Mouse (Mus musculus) cerebellum, postnatal 10 days (tissue): Measurements from ENCODE around the gene Teddm1b.

ENCODE experiments used
- DNase-seq, 2 experiments: peaks; one replicate each; pipeline ENCODE4 v3.0.0; 2021; ENCODE audit warnings: mixed read lengths in 2 of 2

Teddm1b gene

DNA sequence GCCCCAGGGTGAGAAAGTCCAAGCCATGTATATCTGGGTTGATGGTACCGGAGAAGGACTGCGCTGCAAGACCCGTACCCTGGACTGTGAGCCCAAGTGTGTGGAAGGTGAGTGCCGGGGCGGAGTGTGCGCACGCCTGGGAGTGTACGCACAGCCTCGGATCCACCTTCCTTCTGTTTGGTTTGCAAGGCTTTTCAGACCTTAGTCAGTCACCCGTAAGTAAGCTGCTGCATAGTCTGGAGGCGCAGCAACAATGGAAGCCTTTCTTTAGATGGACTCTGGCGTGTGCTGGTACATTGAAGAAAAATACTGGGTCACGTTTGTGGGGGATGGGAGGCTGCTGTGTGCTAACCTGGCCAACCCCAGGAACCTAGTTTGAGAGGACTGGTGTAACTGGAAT is 28.9 kb downstream of the Teddm1b start:
- peak in 1 of 2 experiments; percentile 12 for DNase-seq

DNA sequence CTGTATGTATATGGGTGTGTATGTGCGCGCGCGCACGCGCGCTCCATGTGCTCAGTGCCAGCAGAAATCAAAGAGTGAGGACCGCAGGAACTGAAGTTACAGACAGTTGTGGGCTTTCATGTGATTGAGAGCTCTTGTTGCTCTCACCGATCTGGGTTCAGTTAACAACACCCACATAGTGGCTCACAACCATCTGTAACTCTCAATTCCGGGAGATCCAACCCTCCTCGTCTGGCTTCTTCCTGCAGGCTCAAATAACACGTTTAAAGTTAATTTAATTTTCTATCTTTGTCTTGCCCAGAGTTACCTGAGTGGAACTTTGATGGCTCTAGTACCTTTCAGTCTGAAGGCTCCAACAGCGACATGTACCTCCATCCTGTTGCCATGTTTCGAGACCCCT is 30.1 kb downstream of the Teddm1b start:
- DNase-seq: no peak

DNA sequence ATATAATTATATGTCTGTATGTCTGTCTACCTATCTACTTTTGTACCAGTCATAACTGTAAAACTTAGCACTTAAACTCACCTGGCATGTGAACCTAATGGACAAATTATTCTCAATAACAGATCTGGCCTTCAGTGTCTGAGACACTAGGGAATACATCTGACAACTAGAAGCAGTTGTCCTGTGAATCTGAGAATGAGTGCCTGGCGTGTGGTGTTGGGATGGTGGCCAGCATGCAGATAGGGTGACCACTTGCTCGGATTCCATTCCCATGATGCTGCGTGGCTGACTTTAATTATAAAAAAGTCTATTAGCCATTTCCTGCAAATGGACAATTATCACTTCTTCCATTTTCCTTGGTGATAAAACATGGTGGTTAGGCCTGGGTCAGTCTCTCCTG is 31.7 kb downstream of the Teddm1b start:
- no peak for DNase-seq

DNA sequence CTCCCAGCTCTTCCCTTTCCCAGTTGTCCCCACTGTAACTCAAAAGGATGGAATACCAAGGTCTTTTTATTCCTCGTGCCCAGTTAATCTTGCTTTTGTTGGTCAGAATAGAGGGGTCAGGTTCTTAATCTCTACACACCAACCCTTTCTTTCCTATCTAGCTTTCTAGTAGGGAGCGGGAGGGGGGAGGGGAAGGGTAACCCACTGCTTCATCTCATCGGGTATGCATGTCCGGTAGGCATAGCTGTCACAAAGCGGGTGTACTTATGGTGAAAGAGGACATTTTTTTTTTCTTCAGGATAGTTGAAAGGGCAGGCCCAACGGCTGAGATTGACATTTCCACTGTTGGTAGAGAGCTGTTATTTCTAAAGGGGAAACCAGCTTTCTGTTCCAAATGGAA is 34.1 kb downstream of the Teddm1b start:
- no peak for DNase-seq

DNA sequence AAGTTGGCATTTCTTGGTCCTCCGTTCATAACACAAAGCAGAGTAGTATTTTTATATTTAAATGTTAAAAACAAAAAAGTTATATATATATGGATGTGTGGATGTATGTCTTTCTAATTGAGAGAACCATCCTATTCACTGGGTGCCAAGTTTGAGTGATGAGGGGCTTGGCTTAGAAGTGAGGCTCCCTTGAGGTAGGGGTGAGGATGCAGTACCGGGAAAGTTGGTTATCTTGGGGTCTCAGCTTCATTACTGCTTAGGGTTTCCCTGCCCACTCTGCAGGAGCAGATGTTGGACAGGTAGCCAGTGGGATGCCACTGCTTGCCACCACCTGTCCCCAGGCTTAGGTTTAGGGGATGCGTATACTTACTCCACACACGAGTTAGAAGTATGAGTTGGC is 34.6 kb downstream of the Teddm1b start:
- no peak for DNase-seq

DNA sequence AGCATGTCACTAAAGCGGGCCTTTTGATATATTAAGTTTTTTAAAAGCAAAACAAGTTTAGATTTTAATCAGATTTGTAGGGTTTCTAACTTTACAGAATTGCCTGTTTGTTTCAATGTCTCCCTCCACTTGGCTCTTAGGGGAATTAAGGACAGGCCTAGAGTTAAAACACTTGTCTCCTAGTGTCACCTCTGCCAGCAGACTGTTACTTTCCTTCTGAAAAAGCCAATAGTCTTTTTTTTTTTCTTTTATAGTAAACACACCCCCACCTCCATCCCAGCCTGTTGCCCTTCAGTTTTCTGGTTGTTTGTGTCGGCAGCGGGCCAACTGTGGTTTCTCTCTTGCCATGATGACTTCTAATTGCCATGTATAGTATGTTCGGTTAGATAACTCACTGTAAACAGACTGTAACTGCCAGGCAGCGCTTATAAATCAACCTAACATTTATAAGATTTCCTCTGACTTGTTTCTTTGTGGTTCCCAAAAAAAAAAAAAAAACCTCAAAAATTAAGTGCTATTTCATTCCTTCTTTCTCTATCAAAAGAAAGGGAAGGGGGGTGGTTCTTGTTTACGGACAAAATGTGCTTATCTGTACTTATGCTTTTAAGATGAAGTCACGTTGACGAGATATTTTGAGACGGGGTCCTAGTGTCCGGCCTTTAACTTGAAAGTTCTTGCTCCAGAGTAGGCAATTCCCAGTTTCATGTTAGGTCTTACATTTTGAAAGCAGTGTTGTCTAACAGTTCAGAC is 35.2 kb downstream of the Teddm1b start:
- no peak for DNase-seq

DNA sequence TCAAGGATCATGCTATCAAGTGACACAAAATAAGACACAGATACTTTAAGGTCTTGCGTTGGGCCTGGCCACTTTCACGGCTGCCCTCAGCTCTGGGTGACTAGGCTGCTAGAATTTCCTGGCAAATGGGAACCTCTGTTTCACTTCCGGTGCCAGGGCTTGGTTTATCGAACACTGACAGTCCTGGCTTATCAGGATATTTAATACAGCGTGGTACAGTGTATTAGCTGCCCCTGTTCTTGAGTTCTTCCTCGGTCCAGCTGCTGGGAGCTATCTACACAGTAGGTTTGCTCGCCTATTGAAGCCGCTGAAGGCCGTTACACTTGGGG is 35.8 kb downstream of the Teddm1b start:
- no peak for DNase-seq

DNA sequence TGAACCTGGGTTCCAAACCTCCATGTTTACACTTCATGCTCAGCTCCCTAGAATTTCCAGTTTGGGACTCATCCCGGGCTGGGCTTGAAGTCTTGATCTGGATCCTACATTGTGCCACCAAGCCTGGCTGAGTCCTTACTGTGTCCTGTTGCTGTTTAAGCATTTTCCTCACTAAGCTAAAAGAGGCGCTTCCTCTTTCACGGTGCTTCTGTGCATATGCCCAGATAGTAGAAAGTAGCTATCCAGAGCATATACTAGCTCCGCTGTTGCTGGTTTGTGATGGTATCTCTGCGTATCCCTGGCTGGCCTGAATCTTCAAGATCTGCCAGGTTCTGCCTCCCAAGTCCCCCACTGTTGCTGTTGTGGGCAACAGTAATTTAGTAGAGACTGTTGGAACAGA is 36.3 kb downstream of the Teddm1b start:
- no peak for DNase-seq

DNA sequence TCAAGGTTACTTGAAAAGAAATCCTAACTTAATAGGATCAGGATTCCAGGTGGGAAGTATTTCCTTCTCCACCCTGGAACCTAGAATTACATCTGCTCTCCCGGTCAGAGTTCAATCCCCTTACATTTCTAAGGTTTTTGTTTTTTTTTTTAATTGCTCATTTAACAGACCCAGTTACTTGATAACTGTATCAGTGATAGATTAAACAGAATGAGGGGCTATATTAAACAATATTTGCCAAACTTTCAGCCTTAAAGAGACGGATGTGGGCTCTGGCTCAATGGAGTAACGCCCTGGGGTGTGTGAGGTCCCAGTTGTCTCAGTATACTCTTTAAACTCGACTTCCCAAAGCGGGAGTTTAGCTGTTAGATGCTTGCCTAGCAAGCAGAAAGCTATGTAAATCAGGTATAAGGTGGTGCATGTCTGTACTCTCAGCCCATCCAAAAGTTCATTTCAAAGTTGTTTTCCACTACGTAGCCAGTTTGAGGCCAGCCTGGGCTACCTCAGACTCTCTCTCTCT is 37.2 kb downstream of the Teddm1b start:
- no peak for DNase-seq

DNA sequence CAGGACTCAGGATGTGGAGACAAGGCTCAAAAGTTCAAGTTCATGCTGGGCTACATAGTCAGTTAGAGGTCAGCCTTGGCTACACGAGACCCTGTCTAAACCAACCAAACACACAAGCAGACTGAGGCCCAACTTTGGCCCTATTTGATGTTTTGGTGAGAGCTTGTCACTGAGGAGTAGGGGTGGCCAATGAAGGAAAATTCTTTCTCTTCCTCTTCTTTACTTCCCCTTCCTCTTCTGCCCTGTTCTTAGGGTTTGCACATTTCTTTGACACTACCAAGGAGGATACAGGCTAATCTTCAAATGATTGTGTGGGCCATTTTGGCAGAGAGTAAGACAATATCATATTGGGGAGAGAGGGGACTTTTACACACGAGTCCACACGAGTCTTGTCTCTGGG is 39.7 kb downstream of the Teddm1b start:
- DNase-seq: no peak

DNA sequence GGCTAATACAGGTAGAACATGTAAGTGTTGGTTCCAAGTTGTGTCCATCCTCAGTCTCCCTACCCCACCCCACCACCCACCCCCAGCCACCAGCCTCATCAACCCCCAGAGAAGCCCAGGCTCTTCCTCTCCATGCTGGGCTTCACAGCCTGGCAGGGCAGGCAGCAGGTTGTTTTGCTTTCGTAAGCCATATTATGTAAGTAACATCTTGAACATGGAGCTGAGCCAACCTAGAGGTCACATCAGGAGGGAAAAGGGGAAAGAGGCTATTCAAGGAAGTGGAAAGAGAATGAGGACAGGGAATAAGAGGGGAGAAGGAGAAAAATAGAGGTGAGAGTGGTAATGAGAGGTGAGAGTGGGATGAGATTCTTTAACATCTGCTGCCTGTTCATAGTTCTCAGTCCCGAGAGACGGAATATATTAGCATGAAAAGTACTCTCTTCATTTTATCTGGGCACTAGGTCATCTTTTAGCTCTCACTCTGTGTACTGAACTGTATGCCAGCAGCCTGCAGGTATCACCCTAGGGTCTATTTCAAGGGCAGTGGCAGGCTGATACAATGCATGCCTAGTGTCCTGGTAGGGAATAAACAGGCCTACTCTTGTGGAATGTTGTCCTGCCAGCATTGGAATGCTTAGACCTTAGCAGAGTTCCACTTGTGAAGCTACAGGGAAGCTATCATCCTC is 44.5 kb downstream of the Teddm1b start:
- DNase-seq: no peak

DNA sequence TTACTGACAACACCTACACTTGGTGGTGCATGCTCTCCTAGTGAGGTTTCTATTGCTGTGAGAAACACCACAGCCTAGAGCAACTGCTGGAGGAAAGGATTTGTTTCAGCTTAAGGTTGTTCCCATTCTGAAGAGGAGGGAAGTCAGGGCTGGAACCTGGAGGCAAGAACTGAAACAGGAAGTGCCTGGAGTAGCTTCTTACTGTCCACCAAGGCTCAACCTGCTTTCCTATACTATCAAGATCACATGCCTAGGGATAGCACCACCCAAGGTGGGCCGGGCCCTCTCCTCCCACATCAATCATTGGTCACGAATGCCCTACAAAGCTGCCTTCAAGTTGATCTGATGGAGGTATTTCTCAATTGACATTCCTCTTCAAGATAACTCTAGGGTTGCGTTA is 47.5 kb downstream of the Teddm1b start:
- no peak for DNase-seq

DNA sequence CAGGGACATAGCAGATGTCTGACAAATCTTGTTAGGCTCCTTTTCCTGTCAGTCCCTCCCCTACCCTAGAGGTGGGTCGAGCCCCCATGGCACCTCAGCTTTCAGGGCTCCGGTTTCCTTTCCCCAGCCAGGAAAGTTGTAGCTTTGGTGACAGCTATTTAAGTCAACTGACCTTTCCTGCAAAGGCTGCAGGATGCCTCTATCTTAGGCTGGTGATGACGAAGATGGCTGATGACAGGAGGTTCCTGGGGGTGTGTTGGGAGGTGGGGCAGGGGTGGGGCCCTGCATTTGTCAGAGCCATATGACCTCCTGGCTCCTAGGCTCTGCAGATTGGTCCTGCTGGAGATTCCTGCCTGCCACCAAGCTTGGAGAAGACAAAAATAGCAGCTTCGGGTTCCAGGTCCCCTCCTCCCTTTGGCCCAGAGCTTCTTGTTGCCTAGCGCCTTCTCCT is 48.5 kb downstream of the Teddm1b start:
- DNase-seq: peak; percentile 24 to 40

DNA sequence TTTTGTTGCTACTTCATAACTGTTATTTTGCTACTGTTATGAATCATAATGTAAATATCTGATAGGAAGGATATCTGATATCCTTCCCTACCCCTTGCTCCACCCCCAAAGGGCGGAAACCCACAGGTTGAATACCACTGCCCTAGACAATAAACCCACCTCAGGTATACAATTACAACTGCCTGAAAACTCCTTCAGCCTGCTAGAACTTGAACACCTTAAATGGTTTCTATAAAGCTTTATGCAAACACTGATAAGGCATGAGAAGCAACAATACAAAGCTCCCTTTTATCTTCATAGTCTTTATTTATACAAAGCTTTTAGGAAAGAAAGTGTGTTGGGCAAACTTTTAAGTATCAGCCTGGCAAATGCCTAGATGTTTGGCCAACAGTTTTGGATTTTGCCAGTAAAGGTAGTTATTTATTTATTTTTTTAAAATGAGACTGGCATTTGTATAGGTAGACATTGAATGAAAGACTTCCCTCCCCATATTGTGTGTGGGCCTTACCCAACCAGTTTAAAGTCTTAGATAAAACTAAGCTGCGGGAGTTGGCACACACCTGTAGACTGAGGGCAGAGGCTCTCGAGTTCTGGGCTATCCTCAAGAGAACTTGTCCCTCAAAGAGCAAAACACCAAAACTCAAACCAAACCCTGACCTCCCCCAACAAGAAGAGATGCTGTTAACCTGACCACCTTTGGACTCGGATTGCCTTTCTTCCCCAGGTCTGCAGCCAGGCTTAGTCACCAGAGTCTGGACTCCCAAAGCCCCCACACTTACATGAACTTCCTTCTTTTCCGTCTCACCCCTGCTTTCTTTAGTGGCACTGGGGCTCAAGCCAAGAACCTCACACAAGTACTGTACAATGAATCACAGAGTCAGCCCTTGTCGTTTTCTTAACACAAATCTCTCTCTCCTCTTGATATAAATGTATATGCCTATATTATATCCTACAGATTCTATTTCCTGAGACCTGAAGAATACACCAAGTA is 50.5 kb downstream of the Teddm1b start:
- DNase-seq: no peak
